Mouse (Mus musculus) ZHBTc4 (cell line): ENCODE data around the gene Isoc2b.
"Not testable (repeated sequence)": the region's sequence is repeated elsewhere in the genome, so short reads cannot be mapped to it uniquely, and the experiment has no call there.

Source experiments
- DNase-seq: peaks from one replicate; pipeline ENCODE4 v3.0.0-alpha.2; 2011; ENCODE audit warnings: low read depth, low spot score

Gene Isoc2b

DNA sequence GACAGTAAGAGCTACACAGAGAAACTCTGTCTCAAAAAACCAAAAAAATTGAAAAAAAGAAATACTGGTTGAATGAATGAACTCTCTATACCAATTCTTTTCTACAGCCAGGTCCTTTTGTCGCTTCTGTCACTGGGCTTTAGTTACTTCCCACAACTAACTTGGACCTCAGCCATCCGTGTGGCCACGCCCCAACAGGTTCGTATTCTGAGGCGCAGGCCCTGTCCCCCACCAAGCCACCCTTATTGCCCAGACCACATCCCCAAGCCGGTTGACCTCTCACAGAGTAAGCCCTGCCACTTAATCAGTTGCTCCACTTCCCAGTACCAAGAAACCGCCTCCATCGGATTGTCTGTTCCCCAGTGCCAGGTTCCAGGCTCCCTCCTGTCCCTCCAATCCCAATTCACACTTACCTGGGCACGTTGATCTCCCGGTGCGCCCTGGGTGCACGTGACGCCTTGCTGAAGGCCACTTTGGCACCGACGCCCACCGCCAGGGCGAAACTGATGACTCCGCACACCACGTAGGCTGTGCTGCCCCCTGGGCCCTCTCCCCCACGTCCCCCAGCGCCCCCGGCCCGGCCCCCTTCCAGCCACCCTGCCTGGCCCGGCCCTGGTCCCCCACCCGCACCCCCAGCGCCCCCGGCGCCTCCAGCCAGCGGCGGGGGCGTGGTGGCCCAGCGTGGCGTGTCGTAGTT, 34.3 kb downstream of the Isoc2b start:
- DNase-seq: peak; percentile 72

DNA sequence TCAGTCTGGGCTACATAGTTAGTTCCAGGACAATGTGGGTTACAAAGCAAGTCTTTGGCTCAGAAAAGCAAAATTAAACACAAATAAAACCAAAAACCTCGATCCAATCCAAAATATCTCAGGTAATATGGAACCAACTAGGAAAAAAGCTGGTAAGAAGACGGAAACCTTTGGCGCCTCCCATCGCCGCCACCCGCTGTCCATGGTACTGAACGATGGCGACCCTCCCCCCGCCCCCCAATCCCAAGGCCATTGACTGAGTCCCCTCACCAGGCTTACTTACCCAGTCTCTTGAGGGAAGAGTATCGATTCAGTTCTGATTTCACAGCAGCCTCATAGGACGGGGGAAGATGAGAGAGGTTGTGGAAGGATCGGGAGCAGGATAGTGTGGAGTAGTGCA, 39.6 kb downstream of the Isoc2b start:
- DNase-seq: no peak

DNA sequence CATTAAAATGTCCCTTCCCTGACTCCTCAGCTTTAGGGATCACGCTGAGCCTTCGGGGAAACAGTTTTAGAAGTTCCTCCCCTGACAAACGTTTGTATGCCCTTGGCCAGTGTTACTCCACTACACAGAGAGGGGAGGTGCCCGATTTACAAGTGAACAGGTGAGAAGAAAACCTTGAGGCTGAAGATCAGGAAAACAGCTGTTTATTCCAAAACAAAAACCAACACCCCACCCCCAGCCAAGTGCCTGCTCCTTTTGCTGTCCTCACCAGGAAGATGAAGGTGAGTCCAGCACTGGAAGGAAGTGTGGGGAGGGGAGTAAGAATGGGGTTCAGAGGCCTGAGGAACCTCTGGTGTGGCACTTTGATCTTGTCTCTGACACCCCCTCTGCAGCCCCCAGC, 44.7 kb downstream of the Isoc2b start:
- DNase-seq: peak; percentile 80

DNA sequence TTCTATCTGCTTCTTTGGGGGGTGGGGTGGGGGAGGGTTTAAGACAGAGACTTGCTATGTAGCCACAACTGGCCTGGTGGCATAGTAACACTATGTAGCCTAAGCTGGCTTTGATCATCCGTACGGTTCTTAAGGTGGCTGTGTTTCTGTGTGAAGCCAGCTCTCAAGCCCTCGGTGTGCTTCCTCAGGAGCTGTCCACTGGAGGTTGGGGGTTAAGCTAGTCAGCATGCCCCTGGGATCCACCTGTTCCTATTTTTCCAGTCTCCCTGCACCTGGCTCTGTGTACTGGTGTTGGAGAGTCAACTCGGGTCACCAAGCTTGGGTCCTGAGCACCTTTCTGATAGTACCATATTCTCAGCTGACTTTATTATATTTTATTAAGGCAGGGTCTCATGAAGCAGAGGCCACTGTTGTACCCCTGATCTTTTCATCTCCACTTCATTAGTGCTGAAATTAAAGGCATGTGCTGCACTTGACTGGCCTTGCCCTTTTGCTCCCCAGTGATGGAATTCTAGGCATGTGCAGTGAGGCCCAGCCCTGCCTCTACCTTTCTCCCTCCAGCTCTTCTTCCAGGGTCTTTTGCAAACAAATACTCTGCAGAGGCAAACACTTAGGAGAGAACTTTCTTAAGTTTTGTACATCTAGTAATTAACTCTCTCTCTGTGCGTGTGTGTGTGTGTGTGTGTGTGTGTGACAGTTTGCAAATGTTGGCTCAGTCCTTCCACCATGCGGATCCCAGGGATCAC, 47.7 kb downstream of the Isoc2b start:
- peak; percentile 78 for DNase-seq

DNA sequence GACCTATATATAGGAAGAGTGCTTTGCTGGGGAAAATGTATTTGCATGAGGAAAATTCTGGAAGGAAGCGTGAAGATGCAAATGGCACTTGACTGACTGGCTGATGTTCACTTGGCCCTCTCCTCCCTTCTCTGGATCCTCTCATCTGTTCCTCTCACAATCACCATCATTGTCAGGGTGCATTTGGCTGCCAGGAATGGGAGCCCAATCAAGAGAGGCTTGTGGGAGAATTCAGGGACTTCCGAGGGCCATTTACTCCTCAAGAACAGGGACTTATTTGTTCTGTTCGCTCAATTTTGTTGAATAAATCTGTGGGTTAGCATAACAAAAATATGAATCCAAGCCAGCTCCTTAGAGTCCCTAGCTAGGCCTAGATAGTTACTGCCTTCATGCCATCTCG, 48.4 kb downstream of the Isoc2b start:
- DNase-seq: no peak

DNA sequence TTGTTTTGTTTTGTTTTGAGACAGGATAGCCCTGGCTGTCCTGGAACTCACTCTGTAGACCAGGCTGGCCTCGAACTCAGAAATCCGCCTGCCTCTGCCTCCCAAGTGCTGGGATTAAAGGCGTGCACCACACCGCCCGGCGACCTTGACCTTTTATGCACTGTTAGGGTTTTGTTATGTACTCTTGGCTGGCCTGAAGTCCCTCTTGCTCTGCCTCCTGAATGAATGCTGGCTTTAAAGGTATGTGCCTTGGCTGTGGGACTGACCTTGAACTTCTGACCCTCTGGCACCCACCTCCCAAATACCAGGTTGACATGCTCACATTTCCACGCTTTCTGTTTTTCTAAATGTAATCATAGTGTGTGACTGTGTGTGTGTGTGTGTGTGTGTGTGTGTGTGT, 49.1 kb downstream of the Isoc2b start:
- DNase-seq: peak; percentile 98

DNA sequence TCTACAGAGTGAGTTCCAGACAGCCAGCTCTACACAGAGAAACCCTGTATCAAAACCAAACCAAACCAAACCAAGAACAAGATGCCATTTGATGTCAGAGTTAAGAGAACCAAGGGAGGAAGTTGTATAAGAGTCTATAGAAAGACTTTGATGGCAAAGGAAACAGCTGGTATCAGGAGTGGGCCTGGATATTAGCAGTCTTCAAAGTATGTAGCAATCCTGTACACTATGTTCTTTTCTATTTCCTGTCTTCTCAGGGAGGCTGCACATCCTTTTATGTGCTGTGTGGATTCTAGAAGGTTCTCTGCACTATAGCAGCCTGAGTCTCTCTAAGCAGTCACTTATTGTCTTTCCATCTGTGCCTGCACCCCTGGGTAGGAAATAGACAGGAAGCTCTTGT, 53.5 kb downstream of the Isoc2b start:
- no peak for DNase-seq

DNA sequence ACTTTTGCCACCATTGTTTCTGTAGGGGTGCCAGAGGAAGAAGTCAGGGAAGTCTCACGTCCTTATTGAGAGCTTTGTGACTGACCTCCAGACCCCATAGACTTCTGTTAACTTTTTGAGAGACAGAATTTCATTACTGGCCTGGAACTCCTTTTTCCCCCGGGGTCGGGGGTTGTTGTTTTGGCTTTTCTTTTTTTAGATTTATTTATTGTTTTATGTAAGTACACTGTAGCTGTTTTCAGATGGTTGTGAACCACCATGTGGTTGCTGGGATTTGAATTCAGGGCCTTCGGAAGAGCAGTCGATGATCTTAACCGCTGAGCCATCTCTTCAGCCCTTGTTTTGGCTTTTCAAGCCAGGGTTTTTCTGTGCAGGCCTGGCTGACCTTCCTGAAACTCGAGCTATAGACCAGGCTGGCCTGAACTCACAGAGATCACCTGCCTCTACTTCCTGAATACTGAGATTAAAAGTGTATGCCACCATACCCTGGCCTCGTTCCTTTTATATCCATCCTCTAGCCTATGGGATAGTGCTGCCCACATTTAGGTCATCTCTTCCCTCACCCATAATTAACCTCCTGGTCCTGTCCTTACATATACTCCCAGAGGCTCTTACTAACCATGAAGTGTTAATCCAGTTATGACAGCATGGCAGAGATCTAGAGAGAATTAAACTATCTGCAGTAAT, 56.8 kb downstream of the Isoc2b start:
- no peak for DNase-seq

DNA sequence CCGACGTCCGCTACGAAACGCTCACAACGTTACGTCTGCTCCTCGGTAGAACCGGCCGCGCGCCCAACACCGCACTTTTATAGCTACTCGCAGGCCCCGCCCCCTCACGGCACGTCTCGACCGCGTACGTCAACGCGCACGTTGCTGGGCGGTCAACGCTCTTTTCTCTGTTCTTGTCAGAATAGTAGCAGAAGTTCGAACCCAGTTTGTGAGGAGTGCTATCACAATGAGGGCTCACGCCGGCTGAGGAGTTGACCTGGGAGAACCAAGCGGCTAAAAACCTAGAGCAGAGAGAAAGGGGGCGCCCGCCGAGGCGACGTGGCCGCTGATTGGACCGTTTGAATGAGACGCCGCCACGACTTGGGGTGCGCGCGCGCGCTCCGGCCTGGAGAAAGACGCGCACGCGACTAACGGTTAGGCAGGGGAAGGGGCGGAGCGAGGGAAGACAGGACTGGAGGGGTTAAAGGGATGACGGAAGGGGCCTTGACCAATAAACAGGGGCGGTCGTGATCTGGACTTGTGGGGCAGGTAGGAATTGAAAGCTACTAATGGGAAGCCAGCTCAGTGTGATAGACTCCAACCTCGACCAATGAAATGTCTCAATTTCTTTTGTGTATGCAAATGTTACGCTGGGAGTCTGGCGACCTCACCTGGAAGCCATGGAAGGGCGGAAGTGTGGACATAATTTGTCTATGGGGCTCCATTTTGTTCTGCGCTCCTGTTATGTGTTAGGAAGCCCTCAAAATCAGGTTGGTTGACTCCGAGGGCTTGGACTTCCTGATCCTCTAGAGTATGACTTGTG, 57.6 kb downstream of the Isoc2b start, which contains the start of gene Ube2s:
TSS of gene Ube2s (minus strand) at position 288 of the 802 bp plus-strand sequence.
- DNase-seq: peak; percentile 100

DNA sequence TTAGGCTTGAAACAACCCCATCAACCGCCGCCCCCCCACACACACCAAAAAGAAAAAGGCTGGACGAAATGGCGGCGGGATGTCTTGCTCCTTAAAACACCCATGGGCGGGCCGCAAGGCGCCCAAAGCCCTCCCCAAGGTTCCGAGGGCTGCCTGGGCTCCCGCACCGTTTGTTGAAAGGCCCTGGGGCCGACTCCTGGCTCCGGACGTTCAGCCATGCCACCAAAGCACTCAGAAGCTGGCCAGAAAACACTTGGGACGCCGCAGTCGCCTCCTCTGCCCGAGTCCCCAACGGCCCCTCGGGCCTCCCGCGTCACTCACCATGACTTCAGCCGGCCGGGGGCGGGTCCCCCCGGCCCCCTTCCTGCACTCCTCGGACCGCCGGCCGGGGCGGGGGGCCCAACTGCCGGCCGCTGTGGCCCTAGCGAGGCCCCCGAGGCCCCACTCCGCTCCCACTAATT, 58.2 kb downstream of the Isoc2b start:
- DNase-seq: peak; percentile 32

DNA sequence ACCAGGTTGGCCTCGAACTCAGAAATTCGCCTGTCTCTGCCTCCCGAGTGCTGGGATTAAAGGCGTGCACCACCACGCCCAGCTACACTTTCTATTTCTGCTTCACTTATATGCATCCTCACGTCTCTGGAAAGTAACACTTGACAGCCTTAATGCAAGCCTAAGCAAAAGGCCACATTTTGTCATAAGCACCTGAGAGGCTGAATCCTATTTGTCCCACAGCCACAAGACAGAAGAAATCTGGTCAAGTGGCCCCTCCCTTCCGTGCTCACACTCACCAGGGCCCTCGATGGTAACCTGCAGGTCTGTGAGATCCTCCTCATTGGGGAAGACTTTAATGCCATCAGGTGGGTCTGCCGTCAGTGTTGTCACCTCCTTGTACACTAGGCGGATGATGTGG, 58.9 kb downstream of the Isoc2b start:
- not testable (repeated sequence) for DNase-seq

DNA sequence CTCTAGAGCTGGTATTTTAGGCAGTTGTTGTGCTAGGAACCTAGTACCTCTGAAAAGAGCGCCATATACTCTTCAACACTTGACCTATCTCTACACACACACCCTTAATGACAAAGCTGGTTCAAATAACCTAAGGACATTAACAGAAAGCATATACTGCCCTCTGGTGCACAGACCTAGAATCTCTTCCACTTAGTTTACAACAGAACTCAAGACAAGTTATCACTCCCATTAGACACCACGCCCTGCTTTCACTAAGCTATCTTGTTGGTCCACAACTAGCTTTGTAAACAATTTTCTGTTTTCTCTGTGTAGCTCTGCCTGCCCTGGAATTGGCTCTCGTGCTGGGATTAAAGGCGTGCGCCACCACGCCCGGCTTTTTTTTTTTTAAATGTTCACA, 63.3 kb downstream of the Isoc2b start:
- DNase-seq: peak; percentile 83

DNA sequence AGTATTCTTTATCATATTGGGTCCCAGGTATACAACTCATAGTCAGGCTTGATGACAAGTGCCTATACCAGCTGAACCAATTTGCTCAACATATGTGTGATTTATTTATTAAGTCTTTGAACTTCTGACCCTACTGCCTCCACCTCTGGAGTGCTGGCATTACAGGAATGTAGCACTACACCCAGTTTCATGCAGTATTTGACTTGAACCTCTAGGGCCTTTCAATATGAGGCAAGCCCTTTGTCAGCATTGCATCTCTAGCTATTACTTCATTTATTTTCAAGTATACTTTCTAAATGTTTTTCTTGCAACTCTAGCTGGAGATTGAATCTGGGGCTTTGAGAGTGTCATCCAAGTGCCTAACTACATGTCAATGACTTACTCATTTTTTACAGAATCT, 67.8 kb downstream of the Isoc2b start:
- DNase-seq: peak; percentile 49

DNA sequence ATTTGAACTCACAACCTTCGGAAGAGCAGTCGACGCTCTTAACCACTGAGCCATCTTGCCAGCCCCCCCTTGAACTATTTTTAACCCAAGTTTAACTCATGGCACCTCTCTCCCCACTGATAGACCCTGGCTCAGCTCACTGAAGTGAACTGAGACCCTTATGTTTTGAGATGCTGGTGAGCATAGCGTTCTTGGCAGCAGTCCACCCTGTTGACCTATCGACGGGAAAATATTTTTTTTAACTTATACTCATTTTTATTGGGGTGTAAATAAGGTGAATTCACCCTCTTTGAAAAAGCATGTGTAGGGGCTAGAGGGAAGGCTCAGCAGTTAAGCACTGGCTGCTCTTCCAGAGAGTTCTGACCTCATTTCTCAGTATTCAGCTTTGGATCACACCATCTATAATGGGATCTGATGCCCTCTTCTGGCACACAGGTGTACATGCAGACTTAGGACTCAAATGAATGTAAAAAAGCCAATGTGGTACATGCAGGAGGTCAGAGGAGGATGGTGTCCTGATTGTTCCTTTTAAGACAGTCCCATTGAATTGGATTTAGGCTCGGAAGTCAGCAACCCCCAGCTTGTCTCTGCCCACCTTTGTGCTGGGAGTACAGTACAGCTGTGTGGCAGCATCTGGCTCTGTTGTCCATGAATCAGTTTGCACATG, 74.2 kb downstream of the Isoc2b start:
- peak; percentile 80 for DNase-seq
